Mouse (Mus musculus) G1E (cell line): ENCODE results near the gene Tnfaip8l3. TPM values are rescaled to one million over a fixed set of nuclear protein-coding genes. Genes with fewer than 3 reads are reported as not detected.
"Not testable (repeated sequence)": the region's sequence is repeated elsewhere in the genome, so short reads cannot be mapped to it uniquely, and the experiment has no call there.

Experiments used
- ATAC-seq: 2 replicates; pipeline ENCODE4 v1.8.0; 2016; ENCODE audit warnings: mild to moderate bottlenecking; ENCODE audit not compliant: insufficient number of reproducible peaks, poor library complexity, low FRiP score, severe bottlenecking; ENCODE audit errors: extremely low read depth
- DNase-seq: peaks from one replicate; pipeline ENCODE4 v3.0.0; 2012; ENCODE audit warnings: low spot score
- H3K27me3 ChIP-seq: 2 replicates; pipeline ENCODE4 v1.6.1; 2012; ENCODE audit warnings: mild to moderate bottlenecking, low read length, inconsistent platforms; ENCODE audit not compliant: insufficient read depth
- H3K36me3 ChIP-seq: replicated peaks from 2 replicates; pipeline ENCODE3; 2012; ENCODE audit warnings: mild to moderate bottlenecking, inconsistent platforms
- H3K4me1 ChIP-seq: 2 replicates; pipeline ENCODE4 v1.6.1; 2012; ENCODE audit warnings: low read depth, low read length, inconsistent platforms, mixed read lengths; ENCODE audit not compliant: insufficient read depth
- H3K4me3 ChIP-seq: 2 replicates; pipeline ENCODE4 v1.5.1; 2012; ENCODE audit warnings: low read depth, mild to moderate bottlenecking, inconsistent platforms, low read length, moderate library complexity, mixed read lengths
- H3K9me3 ChIP-seq: replicated peaks from 2 replicates; pipeline ENCODE4 v1.6.1; 2012; ENCODE audit warnings: inconsistent platforms
- CTCF ChIP-seq: IDR thresholded peaks from 2 replicates; pipeline ENCODE4 v1.5.1; 2012; ENCODE audit warnings: low read depth, low read length, inconsistent platforms, mixed read lengths
- GATA1 ChIP-seq: IDR thresholded peaks from 2 replicates; pipeline ENCODE4 v1.6.1; 2012; ENCODE audit warnings: borderline replicate concordance, low read length, inconsistent platforms, mixed read lengths
- GATA2 ChIP-seq: IDR thresholded peaks from 2 replicates; pipeline ENCODE4 v1.6.1; 2012; ENCODE audit warnings: low read depth, low read length, inconsistent platforms, borderline replicate concordance
- POLR2AphosphoS5 ChIP-seq: IDR thresholded peaks from 2 replicates; pipeline ENCODE4 v1.6.1; 2012; ENCODE audit warnings: low read depth, low read length, inconsistent platforms; ENCODE audit not compliant: insufficient replicate concordance
- TAL1 ChIP-seq: conservative IDR thresholded peaks from 2 replicates; pipeline ENCODE4 v1.6.1; 2012; ENCODE audit warnings: low read depth, low read length, inconsistent platforms, mixed read lengths
- polyA plus RNA-seq: library from polyadenylated mRNA; stranded (reverse); fragments of >175 nt; gene quantifications from 2 replicates; pipeline ENCODE4 v1.2.3, GENCODE M21; 2012
- total RNA-seq, 2 experiments: library from RNA; stranded (forward) in 1 of 2; stranded (reverse) in 1 of 2; fragments of 200-1000 nt in 1 of 2; fragments of >200 nt in 1 of 2; fragmentation: Nextera tagmentation in 1 of 2; gene quantifications; 2 replicates each; pipeline ENCODE4 v1.2.3; 2014 to 2017

Tnfaip8l3 gene
- total and polyA plus RNA-seq, 3 experiments, result 0.11 TPM; not detected in 2

DNA sequence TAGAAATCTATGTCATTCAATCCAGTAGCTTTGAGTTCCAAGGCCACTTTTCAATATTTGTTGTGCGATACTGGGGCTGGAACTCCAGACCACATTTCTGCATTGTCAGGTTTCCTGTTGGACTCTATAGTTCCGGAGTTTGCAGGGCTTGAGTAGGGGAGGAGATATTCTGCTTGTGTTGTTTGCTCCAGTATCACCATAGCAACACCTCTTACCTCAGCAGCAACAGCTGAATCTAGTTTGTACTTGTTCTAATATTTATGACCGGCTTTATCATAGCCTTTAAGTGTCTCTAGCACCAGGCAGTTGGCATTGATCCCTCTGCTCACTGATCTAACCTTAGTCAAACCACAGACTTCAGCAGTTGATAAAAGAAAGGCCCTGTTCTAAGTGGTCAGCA, 45.4 kb downstream of the Tnfaip8l3 start:
- Histone ChIP-seq H3K9me3 (no peaks in the 10 kb centered on the region), H3K4me3 (no peak overlapping the region), H3K4me1 (no peaks in the 10 kb centered on the region), H3K36me3 (no peaks in the 10 kb centered on the region), H3K27me3 (no peaks in the 10 kb centered on the region)
- DNase-seq, result no peak
- no peak for ATAC-seq
- no peak for TF ChIP-seq POLR2AphosphoS5
- TF ChIP-seq TAL1, result no peak
- no peak for TF ChIP-seq GATA1
- TF ChIP-seq GATA2, result no peak
- TF ChIP-seq CTCF, result no peak

GRCm38 (mm10) chr9:53994528-53994927, 73.7 kb downstream of the Tnfaip8l3 start:
- no peak for TF ChIP-seq GATA1
- no peak for TF ChIP-seq TAL1
- no peak for TF ChIP-seq CTCF
- no peak for TF ChIP-seq POLR2AphosphoS5
- no peak for TF ChIP-seq GATA2
- ATAC-seq, result no peak
- H3K4me1 ChIP-seq, result no peaks in the 10 kb centered on the region
- H3K27me3 ChIP-seq, result no peaks in the 10 kb centered on the region
- H3K4me3 ChIP-seq, result no peak overlapping the region
- H3K9me3 ChIP-seq, result no peaks in the 10 kb centered on the region
- no peaks in the 10 kb centered on the region for H3K36me3 ChIP-seq
- DNase-seq, result no peak

- H3K9me3 ChIP-seq, H3K27me3 ChIP-seq, H3K4me1 ChIP-seq, ATAC-seq, H3K4me3 ChIP-seq, H3K36me3 ChIP-seq, DNase-seq: not testable (repeated sequence)
These were observed 75.6 kb downstream of the Tnfaip8l3 start for GRCm38 (mm10) chr9:53992567-53992966.

DNA sequence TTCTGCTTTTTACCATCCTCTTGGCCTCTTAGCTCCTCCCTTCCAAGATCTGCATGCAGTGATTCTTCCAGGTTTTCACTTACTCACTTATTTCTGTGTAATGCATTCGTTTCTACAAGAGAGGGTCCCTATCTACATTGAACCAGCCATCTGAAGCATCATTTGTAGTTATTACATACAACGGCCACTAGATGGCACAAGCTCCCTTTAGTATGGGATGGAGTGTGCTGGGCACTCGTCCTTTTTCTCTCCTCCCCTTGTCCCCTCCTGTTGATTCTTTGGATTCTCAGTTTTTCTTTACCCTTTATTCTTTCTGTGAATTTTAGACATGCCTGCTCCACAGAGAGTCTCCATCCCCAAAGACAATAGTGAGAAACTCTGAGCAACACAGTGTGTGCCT, 77.3 kb downstream of the Tnfaip8l3 start:
- TF ChIP-seq CTCF, result peak; percentile 67
- no peak for TF ChIP-seq POLR2AphosphoS5
- no peak for TF ChIP-seq GATA2
- no peak overlapping the region for H3K4me3 ChIP-seq
- no peaks in the 10 kb centered on the region for H3K4me1 ChIP-seq
- peak; percentile 44 for DNase-seq
- no peaks in the 10 kb centered on the region for H3K27me3 ChIP-seq
- H3K36me3 ChIP-seq, result no peaks in the 10 kb centered on the region
- no peak for ATAC-seq
- no peaks in the 10 kb centered on the region for H3K9me3 ChIP-seq

GRCm38 (mm10) chr9:53986972-53987371, 81.2 kb downstream of the Tnfaip8l3 start:
- H3K4me1 ChIP-seq, result no peaks in the 10 kb centered on the region
- ATAC-seq (no peak), DNase-seq (no peak)
- no peak overlapping the region for H3K4me3 ChIP-seq
- no peak for TF ChIP-seq GATA2
- no peak for TF ChIP-seq POLR2AphosphoS5
- no peak for TF ChIP-seq GATA1
- TF ChIP-seq TAL1, result no peak
- no peak for TF ChIP-seq CTCF
- H3K9me3 ChIP-seq, result no peaks in the 10 kb centered on the region
- no peaks in the 10 kb centered on the region for H3K36me3 ChIP-seq
- no peaks in the 10 kb centered on the region for H3K27me3 ChIP-seq

- H3K27me3 ChIP-seq, result no peaks in the 10 kb centered on the region
- ATAC-seq (no peak), DNase-seq (no peak)
- H3K4me3 ChIP-seq, result no peak overlapping the region
- TF ChIP-seq POLR2AphosphoS5, result no peak
- no peak for TF ChIP-seq GATA1
- TF ChIP-seq GATA2, result no peak
- no peak for TF ChIP-seq TAL1
- no peak for TF ChIP-seq CTCF
- no peaks in the 10 kb centered on the region for H3K36me3 ChIP-seq
- H3K4me1 ChIP-seq, result no peaks in the 10 kb centered on the region
- H3K9me3 ChIP-seq, result no peaks in the 10 kb centered on the region
These were observed 83.3 kb downstream of the Tnfaip8l3 start for GRCm38 (mm10) chr9:53984868-53985267.

DNA sequence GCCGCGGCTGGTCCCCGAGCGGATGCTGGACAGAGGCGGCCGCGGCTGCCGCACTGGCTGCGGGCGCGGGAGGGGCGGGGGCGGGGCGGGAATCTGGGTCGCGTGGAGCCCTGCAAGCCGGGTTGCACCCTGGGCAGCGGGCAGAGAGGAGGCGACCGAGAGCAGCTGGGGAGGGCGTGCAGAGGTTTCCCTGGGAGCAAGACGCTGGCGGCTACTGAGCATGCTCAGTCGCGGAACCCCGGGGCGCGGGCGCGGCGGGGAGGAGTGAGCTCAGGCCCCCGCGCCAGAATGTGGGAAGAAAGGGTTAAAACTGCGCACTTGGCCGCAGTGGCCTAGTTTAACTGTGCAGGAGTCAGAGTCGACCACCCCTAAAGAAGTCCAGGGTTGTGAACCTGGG, 93.1 kb downstream of the Tnfaip8l3 start, which contains the start of gene Elmod1:
Gene Elmod1, minus strand, starts transcription at position 180 of the 397 bp plus-strand sequence.
- no peak within 1 kb of the TSS for H3K4me3 ChIP-seq
- no peak for DNase-seq

More for the DNA sequence above, 93.1 kb downstream of the Tnfaip8l3 start, which contains the start of gene Elmod1:
- TF ChIP-seq POLR2AphosphoS5 (no peak), GATA2 (no peak), GATA1 (no peak), TAL1 (no peak), CTCF (no peak)
- Histone ChIP-seq H3K36me3 (no peaks in the 10 kb centered on the region), H3K27me3 (peaks cover 2% of the 10 kb centered on the region; the same call in 1 of the 2 replicates), H3K9me3 (no peaks in the 10 kb centered on the region), H3K4me1 (no peaks in the 10 kb centered on the region)
- no peak for ATAC-seq
